In the genomic region with DNA sequence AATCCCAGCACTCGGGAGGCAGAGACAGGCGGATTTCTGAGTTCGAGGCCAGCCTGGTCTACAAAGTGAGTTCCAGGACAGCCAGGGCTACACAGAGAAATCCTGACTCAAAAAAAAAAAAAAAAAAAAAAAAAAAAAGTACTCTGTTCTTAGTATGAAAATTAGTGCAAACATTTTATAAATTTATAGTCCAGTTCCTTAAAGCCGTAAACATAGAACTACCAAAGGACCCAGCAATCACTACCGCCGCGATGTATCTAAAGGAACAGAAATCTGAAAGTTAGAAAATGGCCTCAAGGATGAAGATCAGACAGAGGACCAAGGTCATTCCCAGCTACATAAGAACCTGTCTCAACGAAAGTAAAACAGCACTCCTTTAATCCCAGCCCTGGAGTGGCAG, we compare ENCODE assay signal across 9 mouse cellular contexts. TPM values are rescaled to one million over a fixed set of nuclear protein-coding genes. Genes with fewer than 3 reads are reported as not detected.
A peak's percentile ranks its signal among the peaks of the same experiment; 100 is the strongest.
DNase-seq lines count a peak whose midpoint lies in the region; ATAC-seq and TF ChIP-seq lines count a peak whose summit lies in the region.
"Had no signal": no experiment of that assay in that cellular context is flagged by ENCODE, and none has a peak within 500 bp of the region (broad histone marks: within the 10 kb centered on the region; RNA-seq: fewer than 3 reads in every experiment).

No protein-coding gene starts in this region.

- intact Hi-C loops in gastrocnemius, postnatal 14 days (cut with DNase I; ENCODE audit: low total_unique reads), result no loop called here

- WGBS in kidney, postnatal 0 days, result 88% methylated on average over 8 of the region's 8 CpGs
- 84% methylated on average over 8 of the region's 8 CpGs for WGBS in embryonic facial prominence, embryonic 14.5 days
- 76% methylated on average over 8 of the region's 8 CpGs for WGBS in intestine, postnatal 0 days
- WGBS in neural tube, embryonic 12.5 days, result 86% methylated on average over 8 of the region's 8 CpGs

- no peak overlapping the region for H3K9ac ChIP-seq in kidney, postnatal 0 days (ENCODE audit: low read depth, low read length)
- H3K9ac ChIP-seq in embryonic facial prominence, embryonic 14.5 days (ENCODE audit: low read depth, low read length), result peak overlapping the region; percentile 75
- peak overlapping the region; percentile 81; the same call in 1 of the 2 replicates for H3K9ac ChIP-seq in intestine, postnatal 0 days (ENCODE audit: low read depth, low read length)
- peak overlapping the region; percentile 75; the same call in 1 of the 2 replicates for H3K9ac ChIP-seq in neural tube, embryonic 12.5 days

- peak overlapping the region; percentile 80 for H3K4me2 ChIP-seq in kidney, postnatal 0 days (ENCODE audit: low read length)
- H3K4me2 ChIP-seq in embryonic facial prominence, embryonic 14.5 days (ENCODE audit: low read depth, low read length), result peak overlapping the region; percentile 67
- H3K4me2 ChIP-seq in intestine, postnatal 0 days (replicated peaks; ENCODE audit: low read depth), result peak overlapping the region; percentile 87
- H3K4me2 ChIP-seq in neural tube, embryonic 12.5 days (replicated peaks), result peak overlapping the region; percentile 86

- no peaks in the 10 kb centered on the region for H3K4me1 ChIP-seq in kidney, postnatal 0 days (replicated peaks; ENCODE audit: insufficient read depth, low read length)
- H3K4me1 ChIP-seq in embryonic facial prominence, embryonic 14.5 days (ENCODE audit: control insufficient read depth, insufficient read depth, low read length), result no peaks in the 10 kb centered on the region
- H3K4me1 ChIP-seq in intestine, postnatal 0 days (replicated peaks; ENCODE audit: control insufficient read depth, insufficient read depth, low read length), result no peaks in the 10 kb centered on the region
- H3K4me1 ChIP-seq in neural tube, embryonic 12.5 days, result no peaks in the 10 kb centered on the region

- H3K9me3 ChIP-seq in kidney, postnatal 0 days (replicated peaks; ENCODE audit: low read length), result peaks cover 6% of the 10 kb centered on the region
- peaks cover 18% of the 10 kb centered on the region for H3K9me3 ChIP-seq in embryonic facial prominence, embryonic 14.5 days (ENCODE audit: control insufficient read depth, low read length)
- H3K9me3 ChIP-seq in intestine, postnatal 0 days (ENCODE audit: control insufficient read depth), result no peaks in the 10 kb centered on the region
- H3K9me3 ChIP-seq in neural tube, embryonic 12.5 days, result peaks cover 12% of the 10 kb centered on the region

- DNase-seq in kidney, postnatal 0 days (ENCODE audit: low spot score), result no peak
- DNase-seq in kidney, adult 11 months, result no peak
- DNase-seq in embryonic facial prominence, embryonic 14.5 days (ENCODE audit: low spot score), result no peak
- no peak for DNase-seq in ovary, postnatal 36 days (ENCODE audit: low spot score)
- DNase-seq in gastrocnemius, postnatal 14 days, result no peak
- DNase-seq: kidney, postnatal 14 days had no signal

- H3K27ac ChIP-seq in kidney, postnatal 0 days, result no peak overlapping the region
- no peak overlapping the region for H3K27ac ChIP-seq in embryonic facial prominence, embryonic 14.5 days (replicated peaks; ENCODE audit: low read depth, low read length)
- peak overlapping the region; percentile 22; the same call in 1 of the 2 replicates for H3K27ac ChIP-seq in intestine, postnatal 0 days (ENCODE audit: low read depth, low read length)
- H3K27ac ChIP-seq in neural tube, embryonic 12.5 days, result no peak overlapping the region

- peak overlapping the region; percentile 52 for H3K4me3 ChIP-seq in kidney, postnatal 0 days (replicated peaks; ENCODE audit: low read depth, low read length)
- H3K4me3 ChIP-seq in embryonic facial prominence, embryonic 14.5 days (ENCODE audit: low read depth, low read length), result peak overlapping the region; percentile 59
- peak overlapping the region; percentile 68 for H3K4me3 ChIP-seq in intestine, postnatal 0 days (ENCODE audit: low read depth, low read length)
- peak overlapping the region; percentile 60 for H3K4me3 ChIP-seq in neural tube, embryonic 12.5 days

- ATAC-seq in kidney, postnatal 0 days (replicated peaks; ENCODE audit: low FRiP score, low read depth), result no peak
- ATAC-seq in embryonic facial prominence, embryonic 14.5 days (ENCODE audit: low read depth), result no peak
- 0 out of 2 replicates have a peak, but pooled peaks have one; percentile 5 for ATAC-seq in intestine, postnatal 0 days
- ATAC-seq in neural tube, embryonic 12.5 days (ENCODE audit: low FRiP score, low read depth), result no peak
- ATAC-seq in monocyte, adult 5-6 weeks (replicated peaks; ENCODE audit: insufficient number of reproducible peaks, low FRiP score, low TSS enrichment, poor library complexity, severe bottlenecking), result no peak

- H3K27me3 ChIP-seq in kidney, postnatal 0 days (ENCODE audit: insufficient read depth, low read length), result no peaks in the 10 kb centered on the region
- H3K27me3 ChIP-seq in embryonic facial prominence, embryonic 14.5 days (replicated peaks; ENCODE audit: control insufficient read depth, insufficient read depth, low read length), result no peaks in the 10 kb centered on the region
- H3K27me3 ChIP-seq in intestine, postnatal 0 days (replicated peaks; ENCODE audit: control insufficient read depth, insufficient read depth, low read length), result no peaks in the 10 kb centered on the region
- H3K27me3 ChIP-seq in neural tube, embryonic 12.5 days (replicated peaks), result no peaks in the 10 kb centered on the region

- TF ChIP-seq CTCF in kidney, postnatal 0 days (IDR thresholded peaks at IDR 0.05; ENCODE audit: low read depth), result no peak
- no peak for TF ChIP-seq CTCF in intestine, postnatal 0 days (IDR thresholded peaks at IDR 0.05; ENCODE audit: low read depth)

- H3K36me3 ChIP-seq in kidney, postnatal 0 days (ENCODE audit: insufficient read depth, low read length), result 0 out of 2 replicates have a peak, but pooled peaks cover under 1% of the 10 kb centered on the region
- peaks cover 32% of the 10 kb centered on the region for H3K36me3 ChIP-seq in embryonic facial prominence, embryonic 14.5 days (ENCODE audit: control insufficient read depth, insufficient read depth, low read length)
- H3K36me3 ChIP-seq in intestine, postnatal 0 days (ENCODE audit: control insufficient read depth, insufficient read depth), result peaks cover 5% of the 10 kb centered on the region; the same call in 1 of the 2 replicates
- peaks cover 21% of the 10 kb centered on the region for H3K36me3 ChIP-seq in neural tube, embryonic 12.5 days

RNA-seq across cellular contexts. Expression of gene Zfp599, which starts 0.9 kb away (rescaled TPM):
- 3.1 and 3.3 TPM in 2 replicates for polyA plus RNA-seq in kidney, postnatal 0 days (2015; fragmentation: Nextera tagmentation; extraction: Ambion mirVana)
- polyA plus RNA-seq in embryonic facial prominence, embryonic 14.5 days (2014; fragmentation: Nextera tagmentation; extraction: Ambion mirVana), result 3.3 and 4.8 TPM in 2 replicates
- polyA plus RNA-seq in intestine, postnatal 0 days (2015; fragmentation: Nextera tagmentation; extraction: Ambion mirVana), result 1.3 and 1.5 TPM in 2 replicates
- polyA plus RNA-seq in neural tube, embryonic 12.5 days (2016; fragmentation: Nextera tagmentation; extraction: Ambion mirVana), result 4.7 and 5.1 TPM in 2 replicates
- under 1 TPM in 1 of 2 experiments, not detected in 1; 0.08 TPM for total RNA-seq in gastrocnemius, postnatal 14 days (2021)
- 0.29 to 2.5 TPM (median 2.2 TPM) in 3 replicates for total RNA-seq in monocyte, adult 5-6 weeks (2017)

RNA-seq across cellular contexts. Expression of gene Zfp809, which starts 33.3 kb away (rescaled TPM):
- 12.6 and 14.5 TPM in 2 replicates for polyA plus RNA-seq in kidney, postnatal 0 days (2015; fragmentation: Nextera tagmentation; extraction: Ambion mirVana)
- polyA plus RNA-seq in embryonic facial prominence, embryonic 14.5 days (2014; fragmentation: Nextera tagmentation; extraction: Ambion mirVana), result 16.2 and 16.3 TPM in 2 replicates
- 12.6 and 14.4 TPM in 2 replicates for polyA plus RNA-seq in intestine, postnatal 0 days (2015; fragmentation: Nextera tagmentation; extraction: Ambion mirVana)
- polyA plus RNA-seq in neural tube, embryonic 12.5 days (2016; fragmentation: Nextera tagmentation; extraction: Ambion mirVana), result 10.6 and 10.8 TPM in 2 replicates
- total RNA-seq in gastrocnemius, postnatal 14 days (2021), result 1 to 10 TPM; 7.8 TPM
- 27.3 to 53.9 TPM (median 30.7 TPM) in 3 replicates for total RNA-seq in monocyte, adult 5-6 weeks (2017)

RNA-seq across cellular contexts. Expression of gene Zfp810, which starts 48.7 kb away (rescaled TPM):
- polyA plus RNA-seq in kidney, postnatal 0 days (2015; fragmentation: Nextera tagmentation; extraction: Ambion mirVana), result 16.9 and 18.2 TPM in 2 replicates
- 13.6 and 17.2 TPM in 2 replicates for polyA plus RNA-seq in embryonic facial prominence, embryonic 14.5 days (2014; fragmentation: Nextera tagmentation; extraction: Ambion mirVana)
- polyA plus RNA-seq in intestine, postnatal 0 days (2015; fragmentation: Nextera tagmentation; extraction: Ambion mirVana), result 7.7 and 8.4 TPM in 2 replicates
- 36.3 and 38.8 TPM in 2 replicates for polyA plus RNA-seq in neural tube, embryonic 12.5 days (2016; fragmentation: Nextera tagmentation; extraction: Ambion mirVana)
- total RNA-seq in gastrocnemius, postnatal 14 days (2021), result 1 to 10 TPM; 1.4 to 1.6 TPM
- 20.8 to 34.3 TPM (median 31.1 TPM) in 3 replicates for total RNA-seq in monocyte, adult 5-6 weeks (2017)
